Mouse (Mus musculus) stomach, embryonic 14.5 days (tissue): ENCODE measurements around the gene Herc3. TPM values are rescaled to one million over a fixed set of nuclear protein-coding genes. Genes with fewer than 3 reads are reported as not detected.

Source experiments
- ATAC-seq: fragments of 200-750 bp; cut with Nextera tagmentation; 2 replicates; pipeline ENCODE4 v1.8.0; 2017; ENCODE audit warnings: low read depth, moderate TSS enrichment; ENCODE audit not compliant: insufficient number of reproducible peaks, insufficient read depth, low FRiP score
- H3K27ac ChIP-seq: fragments of 300-500 bp; sonication (generic); 2 replicates; pipeline ENCODE4 v1.5.1; 2014; ENCODE audit warnings: mild to moderate bottlenecking, low read length, moderate library complexity, mixed read lengths
- H3K27me3 ChIP-seq: fragments of 300-500 bp; sonication (generic); 2 replicates; pipeline ENCODE4 v1.6.1; 2014; ENCODE audit warnings: low read length, control low read depth, mixed read lengths; ENCODE audit not compliant: control insufficient read depth, insufficient read depth
- H3K36me3 ChIP-seq: fragments of 300-500 bp; sonication (generic); 2 replicates; pipeline ENCODE4 v1.6.1; 2014; ENCODE audit warnings: mild to moderate bottlenecking, control low read depth, low read length, moderate library complexity, mixed read lengths; ENCODE audit not compliant: control insufficient read depth, insufficient read depth
- H3K4me1 ChIP-seq: fragments of 300-500 bp; sonication (generic); 2 replicates; pipeline ENCODE4 v1.6.1; 2014; ENCODE audit warnings: low read length, control low read depth, mixed read lengths; ENCODE audit not compliant: control insufficient read depth, insufficient read depth
- H3K4me2 ChIP-seq: fragments of 300-500 bp; sonication (generic); replicated peaks from 2 replicates; pipeline ENCODE4 v1.6.1; 2014; ENCODE audit warnings: low read depth, low read length, control low read depth
- H3K4me3 ChIP-seq: fragments of 300-500 bp; sonication (generic); 2 replicates; pipeline ENCODE4 v1.5.1; 2014; ENCODE audit warnings: low read depth, low read length, control low read depth
- H3K9ac ChIP-seq: fragments of 300-500 bp; sonication (generic); replicated peaks from 2 replicates; pipeline ENCODE4 v1.6.1; 2014; ENCODE audit warnings: low read depth, mild to moderate bottlenecking, control low read depth, low read length, moderate library complexity, mixed read lengths
- H3K9me3 ChIP-seq: fragments of 300-500 bp; sonication (generic); 2 replicates; pipeline ENCODE4 v1.6.1; 2016; ENCODE audit warnings: low read depth, low read length, control low read depth; ENCODE audit not compliant: control insufficient read depth
- WGBS: fragments of 180-500 bp; shearing (Covaris S2); extraction: QIAGEN DNeasy Blood & Tissue Kit; methylation state at CpG from one replicate; pipeline ENCODE4 v1.1.7; 2014; 5-methylcytosine and 5-hydroxymethylcytosine counted together
- polyA plus RNA-seq: library from polyadenylated mRNA; unstranded; fragments of >200 nt; fragmentation: Nextera tagmentation; extraction: Ambion mirVana; gene quantifications from 2 replicates; pipeline ENCODE4 v1.2.1, GENCODE M21; 2014

The Herc3 gene
- polyA plus RNA-seq, 1 experiment from 2014 or later: 13.2 TPM

GRCm38 (mm10) chr6:58896648-58897047 is 65.4 kb downstream of the Herc3 start:
- no peaks in the 10 kb centered on the region for H3K4me1 ChIP-seq
- H3K4me3 ChIP-seq: no peak overlapping the region
- no peak overlapping the region for H3K4me2 ChIP-seq
- no peaks in the 10 kb centered on the region for H3K9me3 ChIP-seq
- WGBS: 83% methylated on average over 3 of the region's 3 CpGs
- H3K27ac ChIP-seq: no peak overlapping the region
- H3K9ac ChIP-seq: no peak overlapping the region
- ATAC-seq: no peak
- no peaks in the 10 kb centered on the region for H3K27me3 ChIP-seq
- H3K36me3 ChIP-seq: no peaks in the 10 kb centered on the region

- Histone ChIP-seq H3K9ac (no peak overlapping the region), H3K4me1 (0 out of 2 replicates have a peak, but pooled peaks cover 3% of the 10 kb centered on the region), H3K36me3 (no peaks in the 10 kb centered on the region), H3K4me3 (no peak overlapping the region), H3K27ac (no peak overlapping the region), H3K27me3 (no peaks in the 10 kb centered on the region), H3K9me3 (no peaks in the 10 kb centered on the region), H3K4me2 (no peak overlapping the region)
- no peak for ATAC-seq
- 84% methylated on average over 3 of the region's 3 CpGs for WGBS
Measured at GRCm38 (mm10) chr6:58899076-58899475, 67.8 kb downstream of the Herc3 start.

GRCm38 (mm10) chr6:58900536-58900935 is 69.3 kb downstream of the Herc3 start:
- Histone ChIP-seq H3K36me3 (no peaks in the 10 kb centered on the region), H3K27me3 (no peaks in the 10 kb centered on the region), H3K4me3 (no peak overlapping the region), H3K4me2 (no peak overlapping the region), H3K4me1 (0 out of 2 replicates have a peak, but pooled peaks cover 3% of the 10 kb centered on the region), H3K9ac (no peak overlapping the region), H3K9me3 (no peaks in the 10 kb centered on the region), H3K27ac (no peak overlapping the region)
- ATAC-seq: peak; percentile 68; the same call in 1 of the 2 replicates
- 66% methylated on average over 7 of the region's 7 CpGs for WGBS

GRCm38 (mm10) chr6:58903171-58903570 is 71.9 kb downstream of the Herc3 start:
- no peak overlapping the region for H3K9ac ChIP-seq
- no peak overlapping the region for H3K4me2 ChIP-seq
- H3K4me1 ChIP-seq: 0 out of 2 replicates have a peak, but pooled peaks cover 3% of the 10 kb centered on the region
- H3K4me3 ChIP-seq: no peak overlapping the region
- no peaks in the 10 kb centered on the region for H3K27me3 ChIP-seq
- H3K36me3 ChIP-seq: no peaks in the 10 kb centered on the region
- H3K9me3 ChIP-seq: peaks cover 13% of the 10 kb centered on the region; the same call in 1 of the 2 replicates
- 32% methylated on average over 8 of the region's 8 CpGs for WGBS
- H3K27ac ChIP-seq: no peak overlapping the region
- ATAC-seq: peak; percentile 50; the same call in 1 of the 2 replicates

- H3K36me3 ChIP-seq: no peaks in the 10 kb centered on the region
- no peak overlapping the region for H3K27ac ChIP-seq
- 65% methylated on average over 3 of the region's 3 CpGs for WGBS
- no peak for ATAC-seq
- peaks cover 13% of the 10 kb centered on the region; the same call in 1 of the 2 replicates for H3K9me3 ChIP-seq
- no peak overlapping the region for H3K9ac ChIP-seq
- H3K27me3 ChIP-seq: no peaks in the 10 kb centered on the region
- no peak overlapping the region for H3K4me2 ChIP-seq
- no peak overlapping the region for H3K4me3 ChIP-seq
- 0 out of 2 replicates have a peak, but pooled peaks cover 3% of the 10 kb centered on the region for H3K4me1 ChIP-seq
Measured at GRCm38 (mm10) chr6:58904551-58904950, 73.3 kb downstream of the Herc3 start.

GRCm38 (mm10) chr6:58906852-58907261 is 75.6 kb downstream of the Herc3 start, which contains the start of gene Nap1l5:
Nap1l5 (minus strand) TSS chr6:58907076.
- no peak within 1 kb of the TSS for H3K9ac ChIP-seq
- no peak within 1 kb of the TSS for H3K27ac ChIP-seq
- peak; percentile 68; the same call in 1 of the 2 replicates for ATAC-seq
- WGBS: 53% methylated on average over 34 of the region's 34 CpGs
- peaks cover 13% of the 10 kb centered on the region; the same call in 1 of the 2 replicates for H3K9me3 ChIP-seq
- H3K36me3 ChIP-seq: no peaks in the 10 kb centered on the region
- no peaks in the 10 kb centered on the region for H3K27me3 ChIP-seq
- peak within 1 kb of the TSS; percentile 51 for H3K4me2 ChIP-seq
- H3K4me3 ChIP-seq: peak within 1 kb of the TSS; percentile 32
- H3K4me1 ChIP-seq: 0 out of 2 replicates have a peak, but pooled peaks cover 3% of the 10 kb centered on the region

- no peak overlapping the region for H3K27ac ChIP-seq
- peak overlapping the region; percentile 51; the same call in 1 of the 2 replicates for H3K4me2 ChIP-seq
- 0 out of 2 replicates have a peak, but pooled peaks cover 3% of the 10 kb centered on the region for H3K4me1 ChIP-seq
- ATAC-seq: no peak
- H3K27me3 ChIP-seq: no peaks in the 10 kb centered on the region
- WGBS: 80% methylated on average over 8 of the region's 8 CpGs
- no peak overlapping the region for H3K4me3 ChIP-seq
- H3K9ac ChIP-seq: no peak overlapping the region
- no peaks in the 10 kb centered on the region for H3K36me3 ChIP-seq
- peaks cover 13% of the 10 kb centered on the region; the same call in 1 of the 2 replicates for H3K9me3 ChIP-seq
Measured at GRCm38 (mm10) chr6:58907336-58907735, 76.1 kb downstream of the Herc3 start.

GRCm38 (mm10) chr6:58907791-58908190 is 76.5 kb downstream of the Herc3 start:
- Histone ChIP-seq H3K9me3 (peaks cover 13% of the 10 kb centered on the region; the same call in 1 of the 2 replicates), H3K4me3 (no peak overlapping the region), H3K4me2 (no peak overlapping the region), H3K36me3 (no peaks in the 10 kb centered on the region), H3K9ac (no peak overlapping the region), H3K4me1 (0 out of 2 replicates have a peak, but pooled peaks cover 3% of the 10 kb centered on the region), H3K27me3 (no peaks in the 10 kb centered on the region), H3K27ac (no peak overlapping the region)
- no peak for ATAC-seq
- 84% methylated on average over 2 of the region's 2 CpGs for WGBS

- Histone ChIP-seq H3K9me3 (no peaks in the 10 kb centered on the region), H3K9ac (no peak overlapping the region), H3K4me1 (no peaks in the 10 kb centered on the region), H3K36me3 (no peaks in the 10 kb centered on the region), H3K27me3 (no peaks in the 10 kb centered on the region), H3K4me3 (no peak overlapping the region), H3K27ac (no peak overlapping the region), H3K4me2 (no peak overlapping the region)
- no peak for ATAC-seq
- 69% methylated on average over 5 of the region's 5 CpGs for WGBS
Measured at GRCm38 (mm10) chr6:58912842-58913241, 81.6 kb downstream of the Herc3 start.
